Mouse (Mus musculus) bone marrow, adult 2 months (tissue): Measurements from ENCODE around the gene Lrrc10.

Source experiments
- CTCF ChIP-seq: fragments of 200-500 bp; IDR thresholded peaks from 2 replicates; pipeline ENCODE4 v1.5.1; 2011; ENCODE audit warnings: low read length, control low read depth; ENCODE audit not compliant: control insufficient read depth, insufficient read depth
- POLR2A ChIP-seq: fragments of 200-500 bp; IDR thresholded peaks from 2 replicates; pipeline ENCODE4 v1.6.1; 2011; ENCODE audit warnings: low read depth, mild to moderate bottlenecking, control low read depth, low read length, borderline replicate concordance; ENCODE audit not compliant: control insufficient read depth

DNA sequence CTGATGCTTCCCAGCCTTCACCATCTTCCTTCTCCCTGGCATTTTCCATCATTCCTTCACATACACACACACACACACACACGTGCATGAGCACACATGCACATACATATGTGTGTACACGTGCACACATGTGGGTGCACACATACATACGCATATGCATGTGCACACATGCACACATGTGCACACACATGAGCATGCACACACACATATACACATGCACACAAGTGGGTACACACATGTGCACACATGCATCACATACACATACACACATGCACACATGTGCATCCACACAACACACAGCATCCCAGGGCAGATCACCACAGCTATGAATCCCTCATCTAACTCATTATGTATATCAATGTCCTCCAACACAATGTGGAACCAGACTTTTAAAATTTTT is 14.0 kb upstream of the Lrrc10 start:
- TF ChIP-seq CTCF (no peak), POLR2A (no peak)
